Mouse (Mus musculus) stomach, embryonic 16.5 days (tissue): ENCODE results near the gene Smarcd3. TPM values are rescaled to one million over a fixed set of nuclear protein-coding genes. Genes with fewer than 3 reads are reported as not detected.
A peak's percentile ranks its signal among the peaks of the same experiment; 100 is the strongest.
"Not testable (repeated sequence)": the region's sequence is repeated elsewhere in the genome, so short reads cannot be mapped to it uniquely, and the experiment has no call there.

Source experiments
- ATAC-seq: fragments of 200-750 bp; cut with Nextera tagmentation; 2 replicates; pipeline ENCODE4 v1.8.0; 2017; ENCODE audit warnings: moderate number of reproducible peaks, moderate TSS enrichment; ENCODE audit not compliant: insufficient read depth, low FRiP score
- H3K27ac ChIP-seq: fragments of 300-500 bp; sonication (generic); 2 replicates; pipeline ENCODE4 v1.5.1; 2014; ENCODE audit warnings: low read length
- H3K27me3 ChIP-seq: fragments of 300-500 bp; sonication (generic); 2 replicates; pipeline ENCODE4 v1.6.1; 2014; ENCODE audit warnings: low read length, control low read depth, mixed read lengths; ENCODE audit not compliant: control insufficient read depth, insufficient read depth
- H3K36me3 ChIP-seq: fragments of 300-500 bp; sonication (generic); 2 replicates; pipeline ENCODE4 v1.6.1; 2014; ENCODE audit warnings: low read length; ENCODE audit not compliant: control insufficient read depth, insufficient read depth
- H3K4me1 ChIP-seq: fragments of 300-500 bp; sonication (generic); 2 replicates; pipeline ENCODE4 v1.6.1; 2014; ENCODE audit warnings: low read length, control low read depth, mixed read lengths; ENCODE audit not compliant: control insufficient read depth, insufficient read depth
- H3K4me2 ChIP-seq: fragments of 300-500 bp; sonication (generic); 2 replicates; pipeline ENCODE4 v1.6.1; 2014; ENCODE audit warnings: low read depth, low read length, mixed read lengths
- H3K4me3 ChIP-seq: fragments of 300-500 bp; sonication (generic); replicated peaks from 2 replicates; pipeline ENCODE4 v1.5.1; 2014; ENCODE audit warnings: mild to moderate bottlenecking, low read length
- H3K9ac ChIP-seq: fragments of 300-500 bp; sonication (generic); 2 replicates; pipeline ENCODE4 v1.6.1; 2014; ENCODE audit warnings: low read length
- H3K9me3 ChIP-seq: fragments of 300-500 bp; sonication (generic); replicated peaks from 2 replicates; pipeline ENCODE4 v1.6.1; 2016; ENCODE audit warnings: low read length, control low read depth; ENCODE audit not compliant: control insufficient read depth
- WGBS: fragments of 180-500 bp; shearing (Covaris S2); extraction: QIAGEN DNeasy Blood & Tissue Kit; methylation state at CpG from one replicate; pipeline ENCODE4 v1.1.7; 2014; 5-methylcytosine and 5-hydroxymethylcytosine counted together
- polyA plus RNA-seq: library from polyadenylated mRNA; unstranded; fragments of >200 nt; fragmentation: Nextera tagmentation; extraction: Ambion mirVana; gene quantifications from 2 replicates; pipeline ENCODE4 v1.2.1, GENCODE M21; 2015

The Smarcd3 gene
- polyA plus RNA-seq, 1 experiment from 2014 or later = 17.1 TPM

- Histone ChIP-seq H3K9ac (no peak within 1 kb of the TSS), H3K4me1 (no peaks in the 10 kb centered on the region), H3K27ac (no peak within 1 kb of the TSS), H3K4me3 (no peak within 1 kb of the TSS), H3K9me3 (no peaks in the 10 kb centered on the region), H3K27me3 (no peaks in the 10 kb centered on the region; the same call in 1 of the 2 replicates), H3K36me3 (no peaks in the 10 kb centered on the region), H3K4me2 (no peak within 1 kb of the TSS)
- WGBS = 68% methylated on average over 2 of the region's 2 CpGs
- ATAC-seq = no peak
Observed at GRCm38 (mm10) chr5:24556709-24557108, 67.5 kb downstream of the Smarcd3 start, which contains the start of gene 4931409K22Rik. Gene 4931409K22Rik (minus strand): TSS chr5:24556809.

DNA sequence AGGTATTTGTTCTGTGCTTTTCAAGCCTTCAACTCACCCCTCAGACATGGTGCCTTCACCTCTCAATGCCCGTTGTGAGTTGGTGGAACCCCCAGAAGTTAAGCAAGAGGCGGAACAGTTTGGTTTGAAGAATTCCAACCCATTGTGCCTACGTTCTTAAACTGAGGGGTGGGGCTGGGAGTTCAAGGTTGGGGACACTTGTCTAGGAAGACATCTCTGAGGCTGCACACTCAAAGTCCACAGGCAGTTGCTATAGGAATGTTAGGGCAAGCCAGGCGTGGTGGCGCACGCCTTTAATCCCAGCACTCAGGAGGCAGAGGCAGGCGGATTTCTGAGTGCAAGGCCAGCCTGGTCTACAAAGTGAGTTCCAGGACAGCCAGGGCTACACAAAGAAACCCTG, 68.9 kb downstream of the Smarcd3 start:
- not testable (repeated sequence) for H3K27ac ChIP-seq, H3K9me3 ChIP-seq, H3K9ac ChIP-seq, H3K4me1 ChIP-seq, ATAC-seq, H3K27me3 ChIP-seq, H3K4me3 ChIP-seq, H3K36me3 ChIP-seq, H3K4me2 ChIP-seq
- WGBS = 89% methylated on average over 7 of the region's 7 CpGs

- Histone ChIP-seq H3K4me2 (no peak overlapping the region), H3K9me3 (no peaks in the 10 kb centered on the region), H3K27ac (no peak overlapping the region), H3K27me3 (no peaks in the 10 kb centered on the region; the same call in 1 of the 2 replicates), H3K36me3 (no peaks in the 10 kb centered on the region), H3K4me1 (peaks cover 8% of the 10 kb centered on the region; the same call in 1 of the 2 replicates), H3K4me3 (no peak overlapping the region), H3K9ac (no peak overlapping the region)
- ATAC-seq = no peak
- WGBS = 55% methylated on average over 5 of the region's 5 CpGs
Observed at GRCm38 (mm10) chr5:24553621-24554244, 70.5 kb downstream of the Smarcd3 start.

GRCm38 (mm10) chr5:24551317-24551688, 72.9 kb downstream of the Smarcd3 start:
- no peaks in the 10 kb centered on the region for H3K36me3 ChIP-seq
- H3K27me3 ChIP-seq = no peaks in the 10 kb centered on the region; the same call in 1 of the 2 replicates
- H3K4me2 ChIP-seq = peak overlapping the region; percentile 34
- H3K9me3 ChIP-seq = no peaks in the 10 kb centered on the region
- peaks cover 8% of the 10 kb centered on the region; the same call in 1 of the 2 replicates for H3K4me1 ChIP-seq
- no peak for ATAC-seq
- H3K4me3 ChIP-seq = no peak overlapping the region
- H3K9ac ChIP-seq = no peak overlapping the region
- no peak overlapping the region for H3K27ac ChIP-seq
- 37% methylated on average over 2 of the region's 2 CpGs for WGBS

- H3K4me2 ChIP-seq = peak overlapping the region; percentile 34
- H3K27me3 ChIP-seq = no peaks in the 10 kb centered on the region; the same call in 1 of the 2 replicates
- ATAC-seq = peak; percentile 60
- H3K27ac ChIP-seq = no peak overlapping the region
- H3K4me3 ChIP-seq = no peak overlapping the region
- peaks cover 8% of the 10 kb centered on the region; the same call in 1 of the 2 replicates for H3K4me1 ChIP-seq
- 27% methylated on average over 26 of the region's 26 CpGs for WGBS
- H3K9me3 ChIP-seq = no peaks in the 10 kb centered on the region
- H3K9ac ChIP-seq = no peak overlapping the region
- no peaks in the 10 kb centered on the region for H3K36me3 ChIP-seq
Observed at GRCm38 (mm10) chr5:24550598-24551316, 73.5 kb downstream of the Smarcd3 start.

- Histone ChIP-seq H3K9me3 (no peaks in the 10 kb centered on the region), H3K27ac (no peak overlapping the region)
Observed at GRCm38 (mm10) chr5:24542643-24543042, 81.6 kb downstream of the Smarcd3 start.

GRCm38 (mm10) chr5:24541144-24541569, 83.1 kb downstream of the Smarcd3 start:
- H3K9ac ChIP-seq = no peak overlapping the region
- H3K36me3 ChIP-seq = no peaks in the 10 kb centered on the region
- peaks cover 13% of the 10 kb centered on the region for H3K4me1 ChIP-seq
- peak overlapping the region; percentile 44 for H3K4me2 ChIP-seq
- 10% methylated on average over 6 of the region's 6 CpGs for whole genome bisulfite sequencing
- peak overlapping the region; percentile 25; the same call in 1 of the 2 replicates for H3K4me3 ChIP-seq
- H3K9me3 ChIP-seq = no peaks in the 10 kb centered on the region
- ATAC-seq = no peak
- no peak overlapping the region for H3K27ac ChIP-seq
- no peaks in the 10 kb centered on the region for H3K27me3 ChIP-seq

More at GRCm38 (mm10) chr5:24542643-24543042, 81.6 kb downstream of the Smarcd3 start:
- ATAC-seq = no peak
- H3K27me3 ChIP-seq = no peaks in the 10 kb centered on the region
- no peak overlapping the region for H3K9ac ChIP-seq
- H3K36me3 ChIP-seq = no peaks in the 10 kb centered on the region
- H3K4me3 ChIP-seq = no peak overlapping the region
- 83% methylated on average over 7 of the region's 7 CpGs for WGBS
- no peak overlapping the region for H3K4me2 ChIP-seq
- peaks cover 13% of the 10 kb centered on the region for H3K4me1 ChIP-seq
